Mouse (Mus musculus) spleen, adult 2 months (tissue): ENCODE measurements around the gene Khk. TPM values are rescaled to one million over a fixed set of nuclear protein-coding genes. Genes with fewer than 3 reads are reported as not detected.
A peak's percentile ranks its signal among the peaks of the same experiment; 100 is the strongest.

Experiments
- DNase-seq, 2 experiments: peaks; one replicate each; pipeline versions ENCODE4 v3.0.0 to v3.0.0-alpha.2; 2012 to 2021; ENCODE audit warnings: low spot score in 2 of 2, low read depth in 1 of 2
- H3K27ac ChIP-seq: fragments of 200-500 bp; 2 replicates; pipeline ENCODE4 v1.5.1; 2012; ENCODE audit warnings: low read length, inconsistent platforms; ENCODE audit not compliant: insufficient read depth
- H3K27me3 ChIP-seq: fragments of 200-500 bp; 2 replicates; pipeline ENCODE4 v1.6.1; 2012; ENCODE audit warnings: mild to moderate bottlenecking, moderate library complexity, low read length, inconsistent platforms; ENCODE audit not compliant: control insufficient read depth, insufficient read depth
- H3K36me3 ChIP-seq: fragments of 200-500 bp; 2 replicates; pipeline ENCODE4 v1.6.1; 2012; ENCODE audit warnings: mild to moderate bottlenecking, low read length, inconsistent platforms; ENCODE audit not compliant: control insufficient read depth, insufficient read depth
- H3K4me1 ChIP-seq: fragments of 200-500 bp; 2 replicates; pipeline ENCODE4 v1.6.1; 2011; ENCODE audit warnings: inconsistent platforms; ENCODE audit not compliant: control insufficient read depth, insufficient read depth, insufficient read length
- H3K4me3 ChIP-seq: fragments of 200-500 bp; 2 replicates; pipeline ENCODE4 v1.5.1; 2011; ENCODE audit warnings: mild to moderate bottlenecking, inconsistent platforms; ENCODE audit not compliant: insufficient read depth, insufficient read length; ENCODE audit errors: extremely low read depth
- CTCF ChIP-seq: fragments of 200-500 bp; IDR thresholded peaks from 2 replicates; pipeline ENCODE4 v1.5.1; 2011; ENCODE audit warnings: mild to moderate bottlenecking, inconsistent platforms; ENCODE audit not compliant: insufficient read depth, insufficient read length, insufficient replicate concordance; ENCODE audit errors: extremely low read depth
- POLR2A ChIP-seq: fragments of 200-500 bp; IDR thresholded peaks from 2 replicates; pipeline ENCODE4 v1.6.1; 2011; ENCODE audit warnings: low read depth, low read length, inconsistent platforms
- WGBS: fragments of 180-500 bp; shearing (Covaris S2); methylation state at CpG from one replicate; pipeline ENCODE4 v1.1.7; 2018; 5-methylcytosine and 5-hydroxymethylcytosine counted together
- polyA plus RNA-seq: library from polyadenylated mRNA; depleted of rRNA; stranded (reverse); fragments of >200 nt; gene quantifications from 2 replicates; pipeline ENCODE4 v1.2.3, GENCODE M21; 2012

Khk gene
- polyA plus RNA-seq, 1 experiment = 28.0 TPM

- DNase-seq = peak; percentile 59 to 90
- H3K4me1 ChIP-seq = peaks cover 6% of the 10 kb centered on the region
- peak overlapping the region; percentile 12 for H3K27ac ChIP-seq
- H3K36me3 ChIP-seq = peaks cover 15% of the 10 kb centered on the region
- under 1% methylated on average over 31 of the region's 31 CpGs for WGBS
- TF ChIP-seq POLR2A = peak; percentile 7; the same call in 1 of the 2 replicates
- TF ChIP-seq CTCF = no peak
- peaks cover 6% of the 10 kb centered on the region for H3K27me3 ChIP-seq
- H3K4me3 ChIP-seq = peak overlapping the region; percentile 85
Measured at GRCm38 (mm10) chr5:30949654-30950326, 28.6 kb downstream of the Khk start.

GRCm38 (mm10) chr5:30950451-30950850, 29.2 kb downstream of the Khk start:
- H3K4me3 ChIP-seq = peak overlapping the region; percentile 85
- TF ChIP-seq CTCF = no peak
- no peak for TF ChIP-seq POLR2A
- peaks cover 3% of the 10 kb centered on the region; the same call in 1 of the 2 replicates for H3K4me1 ChIP-seq
- 64% methylated on average over 4 of the region's 4 CpGs for WGBS
- no peaks in the 10 kb centered on the region for H3K27me3 ChIP-seq
- peaks cover 22% of the 10 kb centered on the region for H3K36me3 ChIP-seq
- DNase-seq = no peak
- no peak overlapping the region for H3K27ac ChIP-seq

GRCm38 (mm10) chr5:30950922-30951321, 29.7 kb downstream of the Khk start:
- Histone ChIP-seq H3K27ac (no peak overlapping the region), H3K27me3 (no peaks in the 10 kb centered on the region), H3K36me3 (peaks cover 25% of the 10 kb centered on the region), H3K4me1 (peaks cover 3% of the 10 kb centered on the region; the same call in 1 of the 2 replicates), H3K4me3 (no peak overlapping the region)
- WGBS = 97% methylated on average over 2 of the region's 2 CpGs
- DNase-seq = no peak
- TF ChIP-seq POLR2A = no peak
- no peak for TF ChIP-seq CTCF

GRCm38 (mm10) chr5:30951706-30952105, 30.5 kb downstream of the Khk start:
- no peak overlapping the region for H3K27ac ChIP-seq
- TF ChIP-seq POLR2A = no peak
- TF ChIP-seq CTCF = no peak
- no peak for DNase-seq
- peaks cover 25% of the 10 kb centered on the region for H3K36me3 ChIP-seq
- no peaks in the 10 kb centered on the region for H3K27me3 ChIP-seq
- H3K4me1 ChIP-seq = peaks cover 3% of the 10 kb centered on the region; the same call in 1 of the 2 replicates
- WGBS = 81% methylated on average over 6 of the region's 6 CpGs
- no peak overlapping the region for H3K4me3 ChIP-seq

GRCm38 (mm10) chr5:30952551-30952950, 31.3 kb downstream of the Khk start:
- peaks cover 3% of the 10 kb centered on the region; the same call in 1 of the 2 replicates for H3K4me1 ChIP-seq
- peaks cover 25% of the 10 kb centered on the region for H3K36me3 ChIP-seq
- 80% methylated on average over 5 of the region's 5 CpGs for WGBS
- H3K27ac ChIP-seq = no peak overlapping the region
- TF ChIP-seq POLR2A (no peak), CTCF (no peak)
- H3K4me3 ChIP-seq = no peak overlapping the region
- H3K27me3 ChIP-seq = no peaks in the 10 kb centered on the region
- no peak for DNase-seq

GRCm38 (mm10) chr5:30954065-30954464, 32.8 kb downstream of the Khk start:
- Histone ChIP-seq H3K27ac (no peak overlapping the region), H3K36me3 (peaks cover 35% of the 10 kb centered on the region), H3K27me3 (no peaks in the 10 kb centered on the region), H3K4me1 (peaks cover 15% of the 10 kb centered on the region; the same call in 1 of the 2 replicates), H3K4me3 (no peak overlapping the region)
- no peak for TF ChIP-seq POLR2A
- TF ChIP-seq CTCF = no peak
- 94% methylated on average over 6 of the region's 6 CpGs for WGBS
- DNase-seq = no peak

- H3K27ac ChIP-seq = no peak overlapping the region
- H3K4me1 ChIP-seq = peaks cover 16% of the 10 kb centered on the region; the same call in 1 of the 2 replicates
- H3K27me3 ChIP-seq = no peaks in the 10 kb centered on the region
- H3K36me3 ChIP-seq = peaks cover 35% of the 10 kb centered on the region
- no peak overlapping the region for H3K4me3 ChIP-seq
- no peak for TF ChIP-seq CTCF
- no peak for TF ChIP-seq POLR2A
- 91% methylated on average over 9 of the region's 9 CpGs for WGBS
- DNase-seq = no peak
Measured at GRCm38 (mm10) chr5:30954556-30954955, 33.3 kb downstream of the Khk start.
